Mouse (Mus musculus): ENCODE results near the gene Pak1ip1. TPM values are rescaled to one million over a fixed set of nuclear protein-coding genes. Genes with fewer than 3 reads are reported as not detected.
"Not testable (repeated sequence)": the region's sequence is repeated elsewhere in the genome, so short reads cannot be mapped to it uniquely, and the experiment has no call there.

The Pak1ip1 gene
- polyA plus RNA-seq, 1 experiment from 2014 or later = 61.4 TPM

- H3K9ac ChIP-seq = no peak overlapping the region
- H3K27ac ChIP-seq = no peak overlapping the region
- WGBS = 66% methylated on average over 2 of the region's 2 CpGs
- H3K9me3 ChIP-seq = no peaks in the 10 kb centered on the region
- H3K4me2 ChIP-seq = no peak overlapping the region
- no peaks in the 10 kb centered on the region for H3K36me3 ChIP-seq (replicated peaks)
- no peaks in the 10 kb centered on the region for H3K27me3 ChIP-seq (replicated peaks)
- H3K4me1 ChIP-seq = no peaks in the 10 kb centered on the region
- no peak for ATAC-seq (replicated peaks)
- no peak overlapping the region for H3K4me3 ChIP-seq
Observed at GRCm38 (mm10) chr13:40979321-40979720, 21.5 kb upstream of the Pak1ip1 start.

GRCm38 (mm10) chr13:40982759-40983158 lies 18.1 kb upstream of the Pak1ip1 start:
- H3K4me3 ChIP-seq = no peak overlapping the region
- 83% methylated on average over 1 of the region's 1 CpGs for WGBS

GRCm38 (mm10) chr13:40986081-40986480 lies 14.7 kb upstream of the Pak1ip1 start:
- no peak overlapping the region for H3K4me2 ChIP-seq
- H3K9me3 ChIP-seq = no peaks in the 10 kb centered on the region
- no peaks in the 10 kb centered on the region for H3K27me3 ChIP-seq (replicated peaks)
- no peak overlapping the region for H3K9ac ChIP-seq
- no peaks in the 10 kb centered on the region for H3K4me1 ChIP-seq
- ATAC-seq (replicated peaks) = no peak
- no peak overlapping the region for H3K4me3 ChIP-seq
- H3K36me3 ChIP-seq (replicated peaks) = no peaks in the 10 kb centered on the region
- WGBS = 95% methylated on average over 5 of the region's 5 CpGs
- H3K27ac ChIP-seq = no peak overlapping the region

More at GRCm38 (mm10) chr13:40982759-40983158, 18.1 kb upstream of the Pak1ip1 start:
- Histone ChIP-seq H3K9ac (no peak overlapping the region), H3K36me3 (replicated peaks) (no peaks in the 10 kb centered on the region), H3K4me2 (no peak overlapping the region), H3K27ac (no peak overlapping the region), H3K9me3 (no peaks in the 10 kb centered on the region), H3K27me3 (replicated peaks) (no peaks in the 10 kb centered on the region), H3K4me1 (no peaks in the 10 kb centered on the region)
- ATAC-seq (replicated peaks) = no peak

- not testable (repeated sequence) for H3K27me3 ChIP-seq (replicated peaks); H3K36me3 ChIP-seq (replicated peaks); H3K9ac ChIP-seq; H3K4me1 ChIP-seq; H3K4me2 ChIP-seq; ATAC-seq (replicated peaks); H3K27ac ChIP-seq; H3K4me3 ChIP-seq; H3K9me3 ChIP-seq
- WGBS = 60% methylated on average over 4 of the region's 4 CpGs
Observed at GRCm38 (mm10) chr13:40987608-40988303, 13.1 kb upstream of the Pak1ip1 start.

- Histone ChIP-seq H3K27me3 (replicated peaks) (no peaks in the 10 kb centered on the region), H3K36me3 (replicated peaks) (no peaks in the 10 kb centered on the region), H3K9me3 (no peaks in the 10 kb centered on the region), H3K27ac (no peak overlapping the region), H3K4me3 (no peak overlapping the region), H3K4me2 (no peak overlapping the region), H3K4me1 (no peaks in the 10 kb centered on the region), H3K9ac (no peak overlapping the region)
- no peak for ATAC-seq (replicated peaks)
- WGBS = 75% methylated on average over 2 of the region's 2 CpGs
Observed at GRCm38 (mm10) chr13:40988418-40988817, 12.4 kb upstream of the Pak1ip1 start.

- 11% methylated on average over 8 of the region's 8 CpGs for WGBS
- no peaks in the 10 kb centered on the region for H3K36me3 ChIP-seq (replicated peaks)
- H3K4me3 ChIP-seq = no peak overlapping the region
- ATAC-seq (replicated peaks) = no peak
- H3K4me1 ChIP-seq = peaks cover under 1% of the 10 kb centered on the region; the same call in 1 of the 2 replicates
- H3K9ac ChIP-seq = no peak overlapping the region
- no peak overlapping the region for H3K4me2 ChIP-seq
- H3K27me3 ChIP-seq (replicated peaks) = no peaks in the 10 kb centered on the region
- no peaks in the 10 kb centered on the region for H3K9me3 ChIP-seq
- no peak overlapping the region for H3K27ac ChIP-seq
Observed at GRCm38 (mm10) chr13:40994487-40995263, 6.1 kb upstream of the Pak1ip1 start.

- 93% methylated on average over 5 of the region's 5 CpGs for WGBS
- not testable (repeated sequence) for H3K27ac ChIP-seq; H3K4me3 ChIP-seq; H3K9ac ChIP-seq; H3K4me2 ChIP-seq; H3K36me3 ChIP-seq (replicated peaks); H3K27me3 ChIP-seq (replicated peaks); H3K9me3 ChIP-seq; ATAC-seq (replicated peaks)
- peaks cover 19% of the 10 kb centered on the region for H3K4me1 ChIP-seq
Observed at GRCm38 (mm10) chr13:40998537-40998936, 2.3 kb upstream of the Pak1ip1 start.

GRCm38 (mm10) chr13:41000140-41000925 lies 490 bp upstream of the Pak1ip1 start:
- under 1% methylated on average over 25 of the region's 25 CpGs for WGBS
- ATAC-seq (replicated peaks) = peak; percentile 66
- Histone ChIP-seq H3K9ac (peak overlapping the region; percentile 79), H3K4me3 (peak overlapping the region; percentile 91), H3K27ac (peak overlapping the region; percentile 98), H3K9me3 (no peaks in the 10 kb centered on the region), H3K36me3 (replicated peaks) (peaks cover 4% of the 10 kb centered on the region; the same call in 1 of the 2 replicates), H3K4me1 (peaks cover 19% of the 10 kb centered on the region), H3K4me2 (peak overlapping the region; percentile 94), H3K27me3 (replicated peaks) (no peaks in the 10 kb centered on the region)

GRCm38 (mm10) chr13:41002001-41002400 lies 1.2 kb downstream of the Pak1ip1 start:
- H3K27me3 ChIP-seq (replicated peaks) = no peaks in the 10 kb centered on the region
- H3K27ac ChIP-seq = no peak overlapping the region
- H3K4me3 ChIP-seq = peak overlapping the region; percentile 91
- 90% methylated on average over 5 of the region's 5 CpGs for WGBS
- ATAC-seq (replicated peaks) = no peak
- H3K4me1 ChIP-seq = peaks cover 19% of the 10 kb centered on the region
- peaks cover 13% of the 10 kb centered on the region; the same call in 1 of the 2 replicates for H3K36me3 ChIP-seq (replicated peaks)
- H3K9me3 ChIP-seq = no peaks in the 10 kb centered on the region
- H3K9ac ChIP-seq = no peak overlapping the region
- peak overlapping the region; percentile 94 for H3K4me2 ChIP-seq

- Histone ChIP-seq H3K4me3 (no peak overlapping the region), H3K27ac (no peak overlapping the region), H3K4me2 (no peak overlapping the region), H3K36me3 (replicated peaks) (peaks cover 47% of the 10 kb centered on the region; the same call in 1 of the 2 replicates), H3K4me1 (peaks cover 14% of the 10 kb centered on the region), H3K9ac (no peak overlapping the region), H3K27me3 (replicated peaks) (no peaks in the 10 kb centered on the region), H3K9me3 (no peaks in the 10 kb centered on the region)
- 94% methylated on average over 4 of the region's 4 CpGs for WGBS
- ATAC-seq (replicated peaks) = no peak
Observed at GRCm38 (mm10) chr13:41006244-41006643, 5.4 kb downstream of the Pak1ip1 start.

- no peak for ATAC-seq (replicated peaks)
- peaks cover 59% of the 10 kb centered on the region; the same call in 1 of the 2 replicates for H3K36me3 ChIP-seq (replicated peaks)
- WGBS = 97% methylated on average over 10 of the region's 10 CpGs
Observed at GRCm38 (mm10) chr13:41008271-41008670, 7.4 kb downstream of the Pak1ip1 start.

GRCm38 (mm10) chr13:41008946-41009345 lies 8.1 kb downstream of the Pak1ip1 start:
- H3K4me2 ChIP-seq = no peak overlapping the region
- 83% methylated on average over 8 of the region's 8 CpGs for WGBS
- H3K36me3 ChIP-seq (replicated peaks) = peaks cover 59% of the 10 kb centered on the region; the same call in 1 of the 2 replicates
- H3K4me3 ChIP-seq = no peak overlapping the region
- ATAC-seq (replicated peaks) = no peak
- no peak overlapping the region for H3K9ac ChIP-seq
- no peaks in the 10 kb centered on the region for H3K9me3 ChIP-seq
- H3K4me1 ChIP-seq = no peaks in the 10 kb centered on the region
- H3K27ac ChIP-seq = no peak overlapping the region
- H3K27me3 ChIP-seq (replicated peaks) = no peaks in the 10 kb centered on the region

More at GRCm38 (mm10) chr13:41008271-41008670, 7.4 kb downstream of the Pak1ip1 start:
- Histone ChIP-seq H3K4me2 (no peak overlapping the region), H3K27ac (no peak overlapping the region), H3K9ac (no peak overlapping the region), H3K9me3 (no peaks in the 10 kb centered on the region), H3K27me3 (replicated peaks) (no peaks in the 10 kb centered on the region), H3K4me3 (no peak overlapping the region), H3K4me1 (no peaks in the 10 kb centered on the region; the same call in 1 of the 2 replicates)

Data from midbrain, embryonic 15.5 days (tissue).